Mouse (Mus musculus) ES-E14 (cell line): ENCODE measurements around the gene Npas2.

Source experiments
- CHD2 ChIP-seq: IDR thresholded peaks from 2 replicates; pipeline ENCODE4 v1.6.1; 2014; ENCODE audit warnings: mild to moderate bottlenecking, low read depth, low read length, inconsistent platforms
- HCFC1 ChIP-seq: IDR thresholded peaks from 2 replicates; pipeline ENCODE4 v1.6.1; 2012; ENCODE audit warnings: low read length, inconsistent platforms, borderline replicate concordance; ENCODE audit not compliant: insufficient read depth
- ZNF384 ChIP-seq: IDR thresholded peaks from 2 replicates; pipeline ENCODE4 v1.6.1; 2012; ENCODE audit warnings: low read depth, low read length, inconsistent platforms

DNA sequence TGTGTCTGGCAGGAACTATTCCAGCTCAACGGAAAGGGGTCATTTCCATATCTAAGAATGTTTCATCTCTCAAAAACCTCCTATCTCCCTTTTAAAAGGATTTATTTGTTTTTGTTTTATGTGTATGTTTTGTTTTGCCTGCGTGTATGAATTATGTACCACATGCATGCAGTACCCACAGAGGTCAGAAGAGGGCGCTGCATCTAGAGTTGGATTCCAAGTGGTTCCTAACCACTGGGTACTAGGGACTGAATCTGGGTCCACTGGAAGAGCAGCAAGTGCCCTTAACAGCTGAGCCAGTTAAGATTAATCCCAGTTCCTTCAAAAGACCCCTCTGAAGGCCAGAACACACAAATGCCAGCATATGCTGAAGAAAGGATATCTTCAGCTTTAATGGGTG lies 24.1 kb downstream of the Npas2 start:
- TF ChIP-seq ZNF384 (no peak), HCFC1 (no peak), CHD2 (no peak)
